Mouse (Mus musculus): ENCODE measurements around the gene Ror1.

Ror1 gene

DNA sequence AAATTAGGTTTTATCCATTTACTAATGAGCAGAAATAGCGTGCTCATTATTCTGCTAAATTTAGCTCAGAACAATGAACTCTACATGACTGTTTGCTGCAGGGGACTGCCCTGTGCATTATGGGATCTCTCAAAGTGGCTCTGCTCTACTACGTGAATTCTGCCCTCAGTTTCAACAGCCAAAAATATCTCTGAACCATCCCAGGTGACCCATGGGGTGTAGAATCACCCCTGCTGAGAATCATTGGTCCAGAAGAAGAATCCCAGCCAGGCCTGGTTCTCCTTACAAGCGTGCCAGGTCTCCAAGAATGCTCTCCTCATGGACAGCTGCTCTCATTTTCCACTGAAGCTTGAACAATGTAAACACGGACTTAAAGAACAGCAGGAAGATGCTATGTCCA lies 282.4 kb downstream of the Ror1 start:
- DNase-seq (ENCODE audit: low read depth, low spot score), result no peak

DNA sequence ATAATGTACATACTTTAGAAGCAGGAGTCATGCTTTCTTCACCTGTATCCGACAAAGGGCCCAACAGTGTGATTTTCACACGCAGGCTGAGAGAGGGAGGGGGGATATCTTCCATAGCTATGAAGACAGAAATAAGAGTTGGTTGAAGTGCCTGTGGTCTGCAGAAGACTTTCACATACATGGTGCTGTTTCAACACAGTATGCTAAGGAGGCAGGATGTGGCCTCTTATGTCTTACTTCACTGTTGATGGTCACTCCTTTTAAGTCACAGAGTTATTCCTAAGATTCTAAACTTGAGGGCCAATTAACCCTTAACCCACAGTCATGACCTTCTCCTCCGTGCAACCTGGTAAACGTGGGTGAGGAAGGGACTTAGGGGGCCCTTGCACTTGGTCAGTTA lies 286.2 kb downstream of the Ror1 start:
- DNase-seq (ENCODE audit: low read depth, low spot score), result no peak

DNA sequence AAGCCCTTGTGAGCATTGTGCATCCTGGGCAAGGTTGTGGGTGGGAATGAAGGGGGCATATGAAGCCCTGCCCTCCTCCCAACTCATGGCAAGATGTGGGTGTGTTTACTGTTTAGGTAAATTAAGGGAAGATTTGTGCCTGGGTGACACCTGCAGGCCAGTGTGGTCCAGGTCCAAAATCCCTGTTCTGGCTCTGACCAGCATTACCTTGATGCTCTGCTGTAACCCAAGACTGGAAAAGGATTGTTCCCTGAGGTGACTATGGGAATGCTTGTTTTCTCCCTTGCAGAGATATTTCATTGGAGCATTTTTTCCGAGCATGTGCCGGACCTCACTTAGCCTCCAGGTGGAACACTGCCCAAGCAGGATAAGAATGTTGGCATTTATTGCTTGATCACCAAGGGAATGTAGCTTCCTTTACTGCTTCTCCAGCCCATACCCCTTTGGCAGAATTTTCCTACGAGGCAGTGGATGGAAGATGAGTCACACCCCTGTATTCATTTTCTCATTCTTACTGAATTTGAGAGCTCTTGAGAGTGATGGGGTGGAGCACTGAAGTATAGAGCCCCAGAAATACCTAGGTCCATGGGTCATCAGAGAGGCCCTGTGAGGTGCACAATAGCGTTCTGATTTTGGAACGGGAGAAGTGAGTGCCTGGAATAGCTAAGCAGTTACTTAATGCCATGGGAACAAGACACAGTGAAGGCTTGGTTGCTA lies 290.8 kb downstream of the Ror1 start:
- DNase-seq (ENCODE audit: low read depth, low spot score), result no peak

DNA sequence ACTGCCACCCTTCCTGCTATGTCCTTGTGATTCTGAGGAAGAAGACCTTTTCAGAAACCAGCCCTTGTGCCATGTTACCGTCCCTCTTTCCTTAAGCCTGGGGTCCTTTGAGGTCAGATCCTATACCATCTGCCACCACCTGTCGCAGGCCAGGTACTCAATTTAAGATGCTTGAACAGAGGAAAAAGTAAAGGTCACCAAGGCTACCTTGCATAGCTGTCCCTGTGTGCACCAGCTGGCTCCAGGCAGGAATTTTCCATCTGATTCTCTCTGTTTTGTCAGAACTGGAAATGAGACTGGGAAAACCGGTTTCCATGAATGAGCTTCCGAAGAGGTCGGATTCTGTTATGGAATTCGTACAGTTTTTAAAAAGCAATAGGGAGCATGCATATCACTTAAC lies 294.8 kb downstream of the Ror1 start:
- DNase-seq (ENCODE audit: low read depth, low spot score), result no peak

DNA sequence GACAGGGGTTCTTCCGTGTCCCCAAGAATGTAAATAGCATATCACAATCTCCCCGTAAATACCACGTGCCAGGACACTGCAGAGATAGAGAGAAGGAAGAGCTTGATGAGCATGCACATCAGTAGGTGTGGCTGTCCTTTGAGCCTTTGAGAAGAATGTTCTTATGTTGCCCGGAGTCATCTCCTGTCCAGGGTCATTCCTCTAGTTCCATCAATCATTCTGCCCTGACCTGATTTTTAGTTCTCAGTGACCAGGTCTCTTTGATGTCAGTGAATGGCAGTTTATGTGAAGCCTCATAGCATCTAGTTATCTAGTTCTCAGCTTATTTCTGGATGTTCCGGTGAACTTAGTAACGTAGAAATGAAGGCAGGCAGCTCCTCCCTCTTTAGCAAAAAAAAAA lies 295.4 kb downstream of the Ror1 start:
- DNase-seq (ENCODE audit: low read depth, low spot score), result no peak

DNA sequence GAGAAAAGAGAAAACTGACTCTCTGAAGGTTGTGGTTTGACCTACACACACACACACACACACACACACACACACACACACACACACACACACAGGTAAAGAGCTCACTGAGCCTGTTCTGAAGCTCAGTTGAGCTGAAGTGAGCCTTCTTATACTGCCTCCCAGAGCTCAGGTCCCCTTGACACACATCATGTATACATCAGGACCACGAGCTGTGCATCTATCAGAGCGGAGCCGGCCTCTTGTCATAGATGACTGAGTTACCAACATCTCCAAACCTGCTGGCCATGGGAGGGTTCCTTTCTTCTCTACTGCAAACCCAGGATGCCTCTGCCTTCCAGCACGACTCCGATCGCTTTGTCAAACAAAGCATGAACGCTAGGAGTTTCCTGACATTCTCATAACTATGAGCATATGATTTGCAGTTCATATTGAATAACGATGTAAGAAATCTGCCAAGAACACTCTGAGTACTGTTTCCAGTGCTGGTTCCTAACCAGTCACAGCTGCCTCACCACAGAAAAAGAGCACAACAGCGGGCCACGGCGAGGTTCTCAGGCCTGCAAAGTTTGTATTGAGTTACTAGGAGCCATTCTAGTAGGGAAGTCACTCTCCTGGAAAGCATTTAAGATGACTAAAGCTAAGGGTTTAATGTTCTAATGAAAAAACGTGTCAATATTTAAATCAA lies 297.9 kb downstream of the Ror1 start:
- no peak for DNase-seq (ENCODE audit: low read depth, low spot score)

DNA sequence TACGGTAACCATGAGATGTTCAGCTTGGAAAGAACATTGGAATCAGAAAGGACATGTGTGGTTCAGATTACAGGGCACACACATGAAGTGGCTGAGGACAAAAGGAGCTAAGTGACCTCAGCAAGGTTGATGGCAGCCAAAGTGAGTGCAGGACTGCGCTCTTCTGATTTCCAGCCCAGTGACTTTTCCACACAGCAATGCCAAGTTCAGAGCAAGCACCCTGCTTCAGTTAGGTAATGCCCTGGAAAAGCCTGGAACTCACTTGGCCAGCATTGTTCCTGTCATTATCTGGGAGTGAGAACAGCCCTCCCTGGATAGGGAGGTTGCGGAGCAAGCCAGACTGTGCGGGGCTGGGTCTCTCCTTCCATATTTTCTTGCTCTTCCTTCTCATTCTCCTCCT lies 299.8 kb downstream of the Ror1 start:
- no peak for DNase-seq (ENCODE audit: low read depth, low spot score)

DNA sequence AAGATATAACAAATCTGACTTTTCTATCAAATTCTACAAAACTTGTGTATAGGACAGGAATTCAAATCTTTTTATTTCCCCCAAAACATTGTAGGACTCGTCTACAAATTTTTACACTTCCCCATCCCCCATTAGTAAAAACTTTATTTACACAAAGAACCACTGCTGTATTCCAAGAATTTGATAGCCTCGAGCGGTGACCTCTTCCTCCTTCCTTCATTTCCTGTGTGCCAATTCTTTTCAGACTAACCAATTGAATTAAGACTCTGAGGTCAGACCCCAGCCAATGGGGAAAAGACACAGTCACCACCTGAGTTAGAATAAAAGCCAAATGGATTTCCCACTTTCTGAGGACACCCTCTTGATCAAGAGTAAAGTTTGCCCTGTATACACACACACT lies 302.5 kb downstream of the Ror1 start:
- DNase-seq (ENCODE audit: low read depth, low spot score), result no peak

DNA sequence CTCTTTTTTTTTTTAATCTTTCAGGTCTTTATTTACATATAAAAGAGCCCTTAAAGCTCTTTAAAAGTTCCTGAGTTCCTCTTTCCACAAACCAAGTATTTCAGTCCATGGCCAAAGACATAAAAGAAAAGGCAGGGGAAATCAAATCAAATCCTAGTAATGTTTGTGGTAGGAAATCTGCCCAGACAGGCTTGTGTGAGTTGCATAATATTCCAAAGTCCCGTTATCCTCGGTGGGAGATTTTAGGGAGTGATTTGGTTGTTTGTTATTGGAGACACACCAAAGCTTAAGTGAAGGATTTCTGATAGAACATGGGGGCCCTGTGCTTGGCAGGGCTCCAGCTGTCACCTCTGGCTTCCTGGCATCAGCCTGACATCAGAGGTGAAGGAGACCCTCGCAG lies 305.5 kb downstream of the Ror1 start:
- DNase-seq (ENCODE audit: low read depth, low spot score), result no peak

DNA sequence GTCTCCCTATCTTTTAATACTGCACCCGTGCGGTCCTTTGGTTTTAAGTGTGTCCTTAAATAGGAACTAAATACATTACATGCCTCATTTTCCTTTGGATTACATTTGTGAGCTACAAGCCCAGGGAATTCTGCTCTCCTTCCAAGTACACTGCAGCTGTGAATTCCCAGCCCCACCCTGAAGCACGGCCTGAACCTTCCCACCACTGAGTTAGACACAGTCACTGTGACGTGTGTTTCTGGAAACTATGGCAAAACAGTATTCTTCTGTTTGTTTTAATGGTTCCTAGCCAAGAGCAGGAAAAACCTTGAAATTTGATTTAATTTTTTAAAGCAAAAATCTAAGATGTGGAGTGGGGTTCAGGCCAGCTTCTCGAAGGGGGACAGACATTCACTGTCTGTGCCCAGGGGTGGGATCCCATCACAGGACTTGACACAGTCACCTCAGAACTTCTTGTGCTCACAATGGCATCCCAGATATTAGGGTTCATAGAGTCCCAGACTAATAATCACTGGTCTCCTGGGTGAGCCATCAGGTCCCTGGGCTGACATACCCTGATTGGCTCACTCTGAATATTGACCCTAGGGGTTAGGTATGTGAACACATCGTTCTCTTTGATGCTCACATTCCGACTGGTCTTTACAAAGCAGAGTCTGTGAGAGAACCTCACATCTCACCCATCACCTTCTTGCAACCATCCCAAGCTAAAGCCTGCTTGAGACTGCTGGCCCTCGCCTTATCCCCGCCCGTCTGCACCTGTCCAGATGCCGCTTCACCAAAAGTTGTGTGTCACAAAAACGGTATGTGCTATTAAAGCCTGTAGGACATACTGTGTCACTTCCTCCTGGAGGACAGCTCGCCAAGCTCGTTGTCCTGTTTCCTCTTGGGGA lies 306.2 kb downstream of the Ror1 start:
- no peak for DNase-seq (ENCODE audit: low read depth, low spot score)

DNA sequence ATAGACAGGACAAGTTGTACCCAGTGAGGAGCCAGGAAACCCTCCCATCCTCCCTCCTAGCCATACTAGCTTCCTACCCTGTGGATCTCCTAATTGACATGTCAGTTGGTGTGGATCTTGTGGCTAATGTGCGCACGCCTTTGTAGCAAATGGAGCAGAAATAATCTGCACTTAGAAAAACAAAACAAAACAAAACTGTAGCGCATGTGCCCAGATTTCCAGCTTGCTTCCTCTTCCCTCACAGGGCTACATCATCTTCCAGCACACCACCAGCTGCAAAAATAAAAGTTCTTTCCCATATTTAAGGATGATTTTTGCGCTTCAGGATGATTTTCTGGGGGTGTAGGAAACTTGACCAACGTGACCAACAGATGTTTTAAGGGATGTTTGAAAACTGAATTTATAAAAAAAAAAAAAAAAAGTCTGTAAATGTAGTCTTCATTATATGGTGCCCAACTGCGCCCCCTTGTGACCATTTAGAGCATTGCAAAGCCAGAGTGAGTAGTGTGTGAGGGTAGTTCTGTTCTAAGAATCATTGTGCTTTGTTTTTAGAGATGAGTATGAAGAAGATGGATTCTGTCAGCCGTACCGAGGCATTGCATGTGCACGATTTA lies 311.8 kb downstream of the Ror1 start:
- DNase-seq (ENCODE audit: low read depth, low spot score), result peak; percentile 47

DNA sequence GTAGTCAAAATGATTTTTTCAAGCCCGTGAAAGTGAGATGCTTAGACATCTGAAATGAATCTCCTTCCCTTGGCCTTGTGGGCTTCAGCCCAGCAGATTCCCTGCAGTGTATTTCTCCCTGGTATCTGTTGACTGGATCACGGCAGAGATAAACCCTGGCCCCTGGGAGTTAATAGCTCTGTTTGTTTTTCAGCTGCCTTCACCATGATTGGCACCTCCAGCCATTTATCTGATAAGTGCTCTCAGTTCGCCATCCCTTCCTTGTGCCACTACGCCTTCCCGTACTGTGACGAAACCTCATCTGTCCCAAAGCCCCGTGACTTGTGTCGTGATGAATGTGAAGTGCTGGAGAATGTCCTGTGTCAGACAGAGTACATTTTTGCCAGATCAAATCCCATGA lies 313.9 kb downstream of the Ror1 start:
- no peak for DNase-seq (ENCODE audit: low read depth, low spot score)

DNA sequence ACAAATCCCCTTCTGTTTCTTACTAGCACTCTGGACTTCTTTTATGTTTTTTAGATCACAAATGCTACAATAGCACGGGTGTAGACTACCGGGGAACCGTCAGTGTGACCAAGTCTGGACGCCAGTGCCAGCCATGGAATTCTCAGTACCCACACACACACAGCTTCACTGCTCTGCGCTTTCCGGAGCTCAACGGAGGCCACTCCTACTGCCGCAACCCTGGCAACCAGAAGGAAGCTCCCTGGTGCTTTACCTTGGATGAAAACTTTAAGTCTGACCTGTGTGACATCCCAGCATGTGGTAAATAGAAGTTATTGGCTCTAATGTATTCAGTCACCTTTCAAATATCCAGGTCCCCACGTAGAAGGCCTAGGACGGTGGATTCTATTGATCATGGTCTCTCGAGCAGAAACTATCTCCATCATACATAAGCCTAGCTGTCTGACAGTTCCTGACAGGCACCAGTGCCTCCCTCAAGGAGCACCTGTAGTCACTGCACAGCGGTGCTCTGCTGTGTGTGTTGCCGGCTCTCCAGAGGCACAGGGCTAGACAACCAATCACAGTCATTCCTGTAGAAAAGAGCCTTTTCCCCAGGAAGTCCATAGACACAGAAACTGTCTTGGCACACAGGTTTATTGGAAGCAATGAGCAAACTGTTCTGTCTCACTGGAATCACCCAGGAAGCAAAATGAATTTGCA lies 316.4 kb downstream of the Ror1 start:
- DNase-seq (ENCODE audit: low read depth, low spot score), result peak; percentile 41

DNA sequence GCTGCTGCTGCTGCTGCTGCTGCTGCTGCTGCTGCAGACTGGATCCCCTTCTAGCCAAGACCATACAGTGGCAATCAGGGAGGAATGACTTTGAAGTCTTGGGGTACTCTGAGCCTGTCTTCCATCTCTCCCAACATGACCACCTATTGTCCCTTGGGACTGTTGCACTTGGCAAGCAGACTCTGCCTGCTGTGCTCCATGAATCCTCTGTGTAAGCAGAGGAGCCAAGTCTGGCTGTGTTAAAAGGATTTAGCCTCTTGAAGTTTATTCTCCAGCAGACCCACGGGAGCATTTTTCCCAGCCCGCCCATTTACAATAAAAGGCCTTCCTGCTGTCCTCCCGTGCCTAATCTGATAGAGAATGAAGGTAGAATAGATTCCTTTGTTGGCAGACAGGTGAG lies 327.2 kb downstream of the Ror1 start:
- DNase-seq (ENCODE audit: low read depth, low spot score), result no peak

DNA sequence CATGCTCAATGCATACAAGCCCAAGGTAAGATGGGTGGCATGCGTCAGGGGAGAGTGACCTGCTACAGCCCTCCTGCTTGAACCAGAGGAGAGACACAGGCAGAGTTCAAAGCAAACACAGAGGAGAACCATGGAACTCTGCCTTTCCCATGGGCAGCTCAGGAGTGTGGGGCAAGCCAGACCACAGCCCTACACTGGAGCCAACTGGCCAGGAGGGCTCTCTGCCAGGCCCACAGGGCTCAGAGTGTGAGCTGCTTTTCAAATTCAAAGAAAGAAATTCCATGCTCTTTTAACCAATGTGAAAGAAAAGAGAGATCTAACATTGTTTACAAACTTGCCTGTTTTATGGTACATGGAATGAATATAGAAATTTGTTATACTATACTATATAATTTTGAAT lies 330.5 kb downstream of the Ror1 start:
- DNase-seq (ENCODE audit: low read depth, low spot score), result no peak

DNA sequence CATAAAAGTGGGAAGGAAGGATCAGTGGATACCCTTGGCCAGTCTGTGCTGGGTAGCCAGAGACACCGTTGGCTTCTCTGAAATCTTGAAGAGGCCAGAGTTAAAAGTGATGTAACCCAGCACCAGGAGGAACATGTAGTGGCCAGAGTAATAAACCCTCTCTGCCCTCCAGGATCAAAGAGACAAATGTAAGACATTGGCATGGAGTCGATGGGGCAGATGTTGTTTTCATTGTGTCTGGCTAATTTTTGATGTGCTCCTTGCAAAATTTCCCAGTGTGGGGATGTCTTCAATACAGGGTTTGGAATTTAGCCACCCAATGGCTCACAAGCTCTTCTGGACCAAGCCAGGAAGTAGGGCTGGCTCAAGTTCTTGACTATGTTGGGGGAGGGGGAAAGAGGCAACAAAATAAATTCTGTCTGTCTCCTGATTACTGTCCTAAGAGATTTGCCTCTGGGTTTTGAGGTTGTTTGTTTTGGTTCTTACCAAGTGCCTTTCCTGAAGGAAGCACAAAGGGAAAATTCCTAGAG lies 333.8 kb downstream of the Ror1 start:
- no peak for DNase-seq (ENCODE audit: low read depth, low spot score)

DNA sequence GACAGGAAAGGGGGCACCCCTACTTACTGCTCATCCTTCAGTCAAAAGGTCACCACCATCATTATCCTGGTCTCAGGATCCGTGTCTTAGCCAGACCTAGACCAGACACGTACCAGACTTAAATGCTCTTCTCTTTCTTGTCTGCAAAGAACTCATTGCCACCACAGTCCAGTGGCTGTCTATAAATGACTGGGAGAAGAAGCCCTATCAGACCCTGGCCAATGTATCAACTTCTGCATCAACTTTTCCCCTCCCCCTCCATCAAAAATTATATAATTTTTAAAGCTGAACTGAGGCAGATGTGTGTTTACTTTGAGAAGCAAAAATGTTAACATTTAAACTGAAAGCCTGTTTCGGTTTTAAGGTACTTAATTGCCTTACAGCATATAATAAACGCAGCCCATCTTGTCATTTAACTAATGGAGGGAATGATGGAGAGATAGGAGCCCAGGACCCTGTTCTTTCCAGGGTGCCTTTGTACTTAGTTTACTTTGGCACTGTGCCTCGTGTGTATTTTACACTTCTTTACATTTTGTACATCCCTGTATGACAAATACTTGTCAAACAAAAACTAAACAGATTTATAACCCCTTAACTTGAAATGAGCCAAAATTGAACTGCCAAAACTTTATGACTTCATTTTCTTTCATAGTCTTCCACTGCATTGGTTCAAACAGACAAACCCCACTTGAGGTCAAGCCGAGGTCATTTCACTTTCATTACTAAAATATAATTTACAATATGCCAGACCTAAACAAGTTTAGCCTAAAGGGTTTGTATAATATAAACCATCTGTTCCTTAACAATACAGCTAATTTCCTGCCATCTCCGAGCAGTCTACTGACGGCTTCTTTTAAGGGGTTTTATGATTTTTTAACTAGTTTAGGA lies 339.9 kb downstream of the Ror1 start:
- DNase-seq (ENCODE audit: low read depth, low spot score), result no peak

DNA sequence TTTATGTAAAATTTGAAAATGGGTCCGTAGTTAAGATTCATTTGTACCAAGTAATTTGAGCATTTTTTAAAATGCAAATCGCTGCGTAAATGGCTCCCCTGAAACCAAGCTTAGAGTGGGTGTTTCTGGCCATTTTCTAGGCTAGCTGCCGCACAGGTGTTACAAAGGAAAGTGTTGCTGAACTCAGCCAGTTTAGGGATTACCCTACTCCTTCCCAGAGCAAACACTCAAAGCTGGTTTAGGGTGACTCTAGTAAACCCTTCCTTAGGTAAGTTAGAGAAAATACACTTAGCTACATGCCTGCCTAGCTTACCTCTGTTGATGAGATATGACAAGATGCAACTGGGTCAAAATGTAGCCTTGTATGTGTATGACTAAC lies 340.6 kb downstream of the Ror1 start:
- DNase-seq (ENCODE audit: low read depth, low spot score), result no peak

DNA sequence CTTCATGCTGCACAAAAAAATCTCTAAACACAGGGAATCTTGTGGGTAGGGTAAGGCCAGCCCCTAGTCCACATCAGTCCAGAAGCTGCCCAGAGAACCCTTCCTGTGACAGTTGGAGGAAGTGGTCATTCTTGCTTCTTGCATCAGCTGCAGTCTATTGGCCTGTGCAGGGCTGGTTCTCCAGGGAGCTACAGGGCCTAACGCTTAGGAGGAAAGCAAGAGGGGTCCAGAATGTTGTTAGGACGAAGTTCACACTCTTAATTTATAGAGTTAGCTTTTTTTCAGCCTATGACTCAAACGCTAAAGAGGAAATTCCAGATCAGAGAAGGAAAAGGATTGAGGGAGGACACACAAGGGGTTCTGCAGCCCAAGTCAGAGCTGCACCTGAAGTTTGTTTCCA lies 351.3 kb downstream of the Ror1 start:
- DNase-seq (ENCODE audit: low read depth, low spot score), result no peak

DNA sequence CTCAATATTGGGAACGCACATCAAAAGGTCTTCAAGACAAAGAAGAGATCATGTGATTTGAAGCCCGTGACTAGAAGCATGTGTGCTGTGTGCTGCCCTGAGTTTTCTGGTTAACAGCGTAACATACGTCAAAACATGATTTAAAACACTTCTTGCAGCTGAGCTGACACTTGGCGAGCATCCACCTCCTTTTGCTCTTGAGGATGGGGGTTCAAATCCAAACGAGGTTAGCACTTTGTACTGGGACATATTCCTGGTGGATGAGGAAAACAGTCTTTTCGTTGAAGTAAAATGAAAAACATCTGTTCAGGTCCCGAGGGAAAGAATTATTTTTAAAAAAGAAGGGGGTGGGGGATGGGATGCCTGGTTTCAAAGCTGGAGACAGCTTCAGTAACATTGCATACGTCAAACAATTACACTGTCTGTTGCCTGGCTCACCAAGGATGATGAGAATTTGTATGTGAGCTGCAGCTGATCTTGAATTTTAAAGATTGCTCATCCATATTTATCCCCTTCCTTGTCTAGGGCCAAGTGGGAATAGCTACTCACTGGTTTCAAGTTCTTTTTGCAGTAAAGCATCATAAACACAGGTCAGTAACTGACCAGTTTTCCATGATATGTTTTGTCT lies 367.0 kb downstream of the Ror1 start:
- no peak for DNase-seq (ENCODE audit: low read depth, low spot score)

Measured in R1 (cell line).